Mouse (Mus musculus) CD4-positive helper T cell, adult 2 months (primary cell): ENCODE results near the gene Tenm4.

ENCODE experiments used
- DNase-seq: peaks from one replicate; pipeline ENCODE4 v3.0.0-alpha.2; 2012; ENCODE audit warnings: low read depth, missing footprints, low spot score

Tenm4 gene

DNA sequence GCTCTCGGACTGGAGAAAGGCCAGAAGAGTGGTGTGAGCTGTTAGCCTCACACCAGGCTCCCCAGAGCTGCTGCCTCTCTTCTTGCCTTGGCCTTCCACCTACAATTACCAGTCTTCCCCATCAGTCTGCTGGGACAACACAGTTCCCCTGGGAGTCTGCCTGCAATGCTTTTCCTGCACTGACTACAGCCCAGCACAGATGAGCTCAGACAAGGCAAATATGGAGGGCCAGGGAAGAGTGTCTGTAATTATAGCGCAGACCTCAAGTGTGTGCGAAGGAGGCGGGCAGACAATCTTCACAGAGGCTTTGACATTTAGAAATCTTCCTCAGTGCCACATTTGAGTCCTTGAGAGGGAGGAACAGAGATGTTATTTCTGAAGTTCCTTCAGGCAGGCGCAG lies 509.4 kb downstream of the Tenm4 start:
- DNase-seq, result no peak

DNA sequence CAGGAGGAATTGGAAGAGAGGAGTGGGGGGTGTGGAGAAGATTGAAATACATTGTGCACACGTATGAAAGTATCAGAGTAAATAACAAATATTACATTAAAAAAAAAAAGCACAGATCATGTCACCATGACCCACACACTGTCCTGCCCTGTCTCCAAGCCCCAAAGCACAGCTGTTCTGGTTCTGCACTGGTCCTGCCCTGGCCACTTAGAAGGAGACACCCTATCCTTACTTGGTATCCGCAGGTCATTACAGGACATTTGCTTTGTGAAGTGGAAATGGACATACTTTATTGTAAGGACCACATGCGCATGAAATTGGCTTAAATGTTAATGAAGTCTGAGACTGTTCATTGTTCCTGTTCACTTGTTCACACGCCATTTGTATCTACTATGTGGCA lies 510.8 kb downstream of the Tenm4 start:
- DNase-seq, result no peak

- DNase-seq, result no peak
Measured at GRCm38 (mm10) chr7:96688141-96688540, 517.1 kb downstream of the Tenm4 start.

DNA sequence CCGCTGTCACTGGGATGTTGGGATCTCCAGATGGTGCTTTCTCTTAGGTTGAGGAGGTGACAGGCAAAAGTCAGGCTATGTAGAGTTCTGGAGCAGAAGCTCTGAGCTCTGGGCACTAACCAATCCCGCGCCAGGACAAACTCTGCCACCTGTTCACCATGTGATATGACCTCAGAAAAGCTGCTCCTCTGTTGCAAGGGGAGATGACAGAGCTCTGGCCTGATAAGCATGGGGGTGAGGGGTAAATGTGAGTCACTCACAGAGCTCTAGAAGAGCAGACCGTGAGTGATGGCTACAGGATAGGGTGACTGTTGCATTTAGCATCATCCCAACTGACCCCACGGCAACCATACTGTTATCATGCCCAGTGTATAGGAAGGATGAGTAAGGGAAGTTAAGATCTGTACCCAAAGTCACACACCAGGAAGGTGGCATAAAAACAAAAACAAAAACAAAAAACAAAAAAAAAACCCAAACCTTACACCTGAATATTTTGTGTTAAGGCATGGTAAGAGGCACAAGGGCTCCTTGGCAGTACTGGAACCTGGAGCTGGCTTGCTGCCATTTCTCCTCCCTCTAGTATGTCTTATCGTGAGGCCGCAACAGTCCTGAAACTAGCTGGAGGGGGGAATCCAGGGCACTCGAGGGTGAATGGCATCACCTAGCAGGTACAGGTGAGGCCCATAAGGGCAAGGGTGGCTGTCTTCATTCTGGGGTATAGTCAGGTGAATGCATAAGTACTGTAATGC lies 530.2 kb downstream of the Tenm4 start:
- no peak for DNase-seq

DNA sequence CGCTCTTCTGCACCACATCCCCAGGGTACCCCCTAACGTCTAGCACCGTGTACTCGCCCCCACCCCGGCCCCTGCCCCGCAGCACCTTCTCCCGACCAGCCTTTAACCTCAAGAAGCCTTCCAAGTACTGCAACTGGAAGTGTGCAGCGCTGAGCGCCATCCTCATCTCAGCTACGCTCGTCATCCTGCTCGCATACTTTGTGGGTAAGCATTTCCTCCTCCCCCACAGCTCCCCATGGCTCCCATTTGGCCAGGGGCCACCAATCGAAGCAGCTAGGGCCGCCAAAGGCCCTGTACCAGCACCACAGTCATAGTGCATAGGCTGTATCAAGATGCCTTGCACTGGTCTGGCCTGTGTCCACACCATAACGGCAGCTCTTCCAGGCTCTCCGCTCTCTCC lies 532.9 kb downstream of the Tenm4 start:
- DNase-seq, result no peak

DNA sequence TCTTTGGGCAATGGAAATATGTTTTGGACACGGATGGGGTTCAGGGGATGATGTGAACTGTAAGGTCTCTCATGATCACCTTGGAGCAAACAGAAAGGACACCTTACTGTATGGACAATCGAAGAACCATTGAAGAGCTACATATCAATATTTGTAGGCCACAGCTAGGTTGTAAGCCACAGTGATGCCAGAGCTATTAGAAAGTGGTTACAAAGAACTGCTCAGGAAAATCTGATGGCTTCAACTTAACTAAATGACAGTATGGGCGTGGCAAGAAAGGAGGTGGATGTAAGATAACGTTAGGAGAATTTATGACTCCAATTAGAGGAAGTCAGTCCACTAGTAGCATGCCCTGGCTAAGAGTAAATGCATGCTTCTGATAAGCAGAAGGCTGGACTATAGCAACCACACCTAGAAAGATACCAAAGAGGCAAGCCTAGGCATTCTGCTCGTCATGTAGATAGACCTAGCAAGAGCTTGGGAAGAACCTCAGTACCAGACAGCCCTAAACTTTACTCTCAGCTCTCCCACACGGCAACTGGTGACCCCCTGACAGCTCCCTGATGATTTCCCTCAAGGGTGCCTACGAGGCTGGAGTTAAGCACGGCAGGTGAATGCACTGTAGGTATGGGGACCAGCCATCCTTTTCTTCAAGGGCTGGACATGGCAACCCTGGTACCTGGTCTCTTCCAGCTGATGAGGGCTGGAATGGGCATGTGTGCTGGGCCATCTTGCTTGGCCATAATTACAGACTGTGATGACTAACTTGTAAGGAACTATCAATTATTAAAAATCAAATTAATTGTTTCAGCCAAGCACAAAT lies 534.5 kb downstream of the Tenm4 start:
- no peak for DNase-seq

GRCm38 (mm10) chr7:96706531-96706930 lies 535.5 kb downstream of the Tenm4 start:
- DNase-seq, result no peak

- DNase-seq, result peak; percentile 31
Measured at GRCm38 (mm10) chr7:96707112-96707511, 536.1 kb downstream of the Tenm4 start.

DNA sequence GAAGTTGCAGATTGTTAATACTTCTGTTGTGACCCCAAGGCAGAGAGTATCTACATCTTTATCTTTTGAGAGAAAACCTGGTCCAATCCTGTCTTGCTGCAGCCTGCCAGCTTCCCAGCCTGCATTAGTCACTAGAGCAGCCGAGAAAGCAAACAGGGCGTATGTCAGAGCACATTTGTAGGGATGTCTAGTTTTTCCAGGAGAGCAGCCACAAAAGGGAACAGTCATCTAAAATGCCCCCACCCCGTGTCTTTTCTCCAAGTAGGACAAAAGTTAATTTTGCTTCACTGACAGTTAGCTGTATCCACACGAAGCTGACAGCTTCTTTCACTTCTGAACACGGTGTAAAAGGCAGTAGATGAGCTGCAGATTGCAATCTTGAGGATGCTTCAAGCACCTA lies 537.0 kb downstream of the Tenm4 start:
- no peak for DNase-seq

DNA sequence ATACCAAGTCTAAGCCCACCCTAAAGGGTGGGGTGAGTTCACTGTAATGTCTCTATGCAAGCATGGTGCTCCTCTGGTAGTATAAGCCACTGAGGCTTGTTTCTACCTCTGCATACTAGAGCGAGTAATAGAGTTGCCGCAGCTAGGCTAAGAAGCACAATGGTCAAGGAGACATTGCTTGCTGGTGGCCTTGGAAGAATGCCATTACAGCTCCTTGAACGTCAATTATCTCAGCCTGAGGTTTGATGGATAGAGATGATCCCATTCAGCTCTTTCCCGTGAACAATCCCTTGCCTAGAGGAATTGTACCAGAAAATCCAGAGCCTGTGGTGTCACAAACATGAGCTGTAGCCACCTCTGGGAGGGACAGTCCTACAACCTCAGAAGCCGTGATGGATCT lies 537.5 kb downstream of the Tenm4 start:
- DNase-seq, result no peak

GRCm38 (mm10) chr7:96708968-96709367 lies 537.9 kb downstream of the Tenm4 start:
- no peak for DNase-seq

- no peak for DNase-seq
Measured at GRCm38 (mm10) chr7:96709891-96710290, 538.8 kb downstream of the Tenm4 start.

GRCm38 (mm10) chr7:96710658-96711071 lies 539.6 kb downstream of the Tenm4 start:
- no peak for DNase-seq

- DNase-seq, result no peak
Measured at GRCm38 (mm10) chr7:96712876-96713275, 541.8 kb downstream of the Tenm4 start.

GRCm38 (mm10) chr7:96716911-96717310 lies 545.9 kb downstream of the Tenm4 start:
- DNase-seq, result no peak

GRCm38 (mm10) chr7:96718201-96719155 lies 547.4 kb downstream of the Tenm4 start:
- no peak for DNase-seq

GRCm38 (mm10) chr7:96719926-96720325 lies 548.9 kb downstream of the Tenm4 start:
- DNase-seq, result no peak

DNA sequence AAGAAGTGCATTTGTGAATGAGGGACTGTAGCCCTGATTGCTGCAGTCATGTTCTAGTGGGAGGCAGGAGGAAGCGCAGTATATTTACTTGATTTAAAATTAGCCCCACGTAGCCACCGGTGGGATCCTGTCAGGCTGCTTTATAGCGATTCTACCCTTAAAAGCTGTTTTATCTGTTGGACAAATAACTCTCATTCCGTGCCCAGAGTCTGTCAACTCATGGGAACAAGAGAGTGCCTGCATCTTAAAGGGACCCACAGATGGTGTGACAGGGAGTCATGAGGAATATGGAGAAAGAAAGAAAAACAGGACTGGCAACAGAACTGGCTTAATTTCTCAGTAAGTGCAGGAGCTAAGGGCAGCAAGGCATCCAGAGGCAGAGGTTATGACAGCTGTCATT lies 549.4 kb downstream of the Tenm4 start:
- no peak for DNase-seq

DNA sequence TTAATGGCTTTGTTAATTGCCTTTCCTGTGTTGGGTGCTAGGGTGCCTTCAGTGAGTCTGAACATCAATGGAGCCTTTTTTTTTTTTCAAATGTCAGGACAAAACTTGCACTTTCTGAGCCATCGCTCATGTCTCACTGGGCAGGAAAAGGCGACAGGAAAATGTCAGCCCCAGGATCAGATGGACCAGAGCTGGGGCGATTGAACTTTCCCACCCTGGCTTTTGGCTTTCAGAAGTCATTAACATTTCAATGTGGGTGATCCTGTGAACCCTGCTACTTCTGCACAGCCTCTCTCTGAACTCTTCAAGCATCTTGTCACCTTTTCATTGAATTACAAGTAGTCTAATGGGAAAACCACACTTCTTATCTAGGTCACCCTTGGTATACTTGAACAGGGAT lies 551.8 kb downstream of the Tenm4 start:
- DNase-seq, result no peak

GRCm38 (mm10) chr7:96725603-96726002 lies 554.6 kb downstream of the Tenm4 start:
- DNase-seq, result no peak

GRCm38 (mm10) chr7:96730360-96730759 lies 559.3 kb downstream of the Tenm4 start:
- peak; percentile 6 for DNase-seq

DNA sequence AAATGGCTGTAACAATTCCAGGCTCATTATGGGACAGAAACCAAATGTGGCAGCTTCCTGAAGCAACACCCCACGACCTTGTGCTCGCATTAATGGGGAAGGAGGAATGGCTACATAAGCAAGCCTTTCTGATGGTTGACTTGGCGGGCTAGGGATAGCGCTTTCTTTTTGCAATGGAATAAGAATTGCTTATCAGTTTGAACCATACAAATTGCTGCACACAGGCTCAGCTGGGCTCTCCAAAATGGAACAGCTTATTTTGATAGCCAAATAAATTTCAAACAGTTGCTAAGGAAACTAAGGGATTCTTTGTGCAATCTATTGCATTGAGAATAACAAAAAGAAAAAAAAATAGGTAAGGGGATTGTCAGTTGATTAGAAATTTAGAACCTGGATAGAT lies 560.9 kb downstream of the Tenm4 start:
- no peak for DNase-seq
